Mouse (Mus musculus) left cerebral cortex, postnatal 25 days (tissue): ENCODE results near the gene Rnf19b. TPM values are rescaled to one million over a fixed set of nuclear protein-coding genes. Genes with fewer than 3 reads are reported as not detected.

ENCODE experiments used
- DNase-seq, 2 experiments: peaks; one replicate each; pipeline ENCODE4 v3.0.0; 2022; ENCODE audit warnings: low spot score in 2 of 2, mixed read lengths in 1 of 2
- intact Hi-C: fragments of 180-260 bp; cut with DNase I; formaldehyde crosslinking; loops from one replicate; pipeline ENCODE4 v1.15.1; 2025
- total RNA-seq, 2 experiments: library from RNA; stranded (reverse); gene quantifications; 2 replicates each; pipeline ENCODE4 v1.2.3; 2021

The Rnf19b gene
- total RNA-seq, 2 experiments from 2014 or later: 58.7 TPM

- intact Hi-C loops: no loop called here
- peak in 1 of 2 experiments; percentile 68 for DNase-seq
These were observed 24.8 kb upstream of the Rnf19b start for GRCm38 (mm10) chr4:129032963-129033951.

GRCm38 (mm10) chr4:129034224-129034623, 23.8 kb upstream of the Rnf19b start:
- no peak for DNase-seq
- intact Hi-C loops: no loop called here

- no peak for DNase-seq
- intact Hi-C loops: no loop called here
These were observed 23.1 kb upstream of the Rnf19b start for GRCm38 (mm10) chr4:129034706-129035660.

- intact Hi-C loops: no loop called here
- no peak for DNase-seq
These were observed 22.1 kb upstream of the Rnf19b start for GRCm38 (mm10) chr4:129035851-129036445.

GRCm38 (mm10) chr4:129047721-129048421, 10.2 kb upstream of the Rnf19b start:
- intact Hi-C loops: loop anchor here (2.0 kb wide), 1 partner anchor 27 kb away; no protein-coding TSS in a partner anchor
- no peak for DNase-seq

GRCm38 (mm10) chr4:129048501-129049305, 9.4 kb upstream of the Rnf19b start:
- intact Hi-C loops: loop anchor here (2.0 kb wide), 1 partner anchor 28 kb away; no protein-coding TSS in a partner anchor
- peak; percentile 84 to 89 for DNase-seq

- peak; percentile 60 to 73 for DNase-seq
- intact Hi-C loops: loop anchor here (2.0 kb wide), 1 partner anchor 29 kb away; no protein-coding TSS in a partner anchor
These were observed 8.6 kb upstream of the Rnf19b start for GRCm38 (mm10) chr4:129049306-129050011.

- intact Hi-C loops: no loop called here
- no peak for DNase-seq
These were observed 7.7 kb upstream of the Rnf19b start for GRCm38 (mm10) chr4:129050365-129050764.

GRCm38 (mm10) chr4:129050901-129051417, 7.1 kb upstream of the Rnf19b start:
- no peak for DNase-seq
- intact Hi-C loops: no loop called here

- intact Hi-C loops: no loop called here
- DNase-seq: no peak
These were observed 6.4 kb upstream of the Rnf19b start for GRCm38 (mm10) chr4:129051461-129052183.

- no peak for DNase-seq
- intact Hi-C loops: no loop called here
These were observed 3.3 kb upstream of the Rnf19b start for GRCm38 (mm10) chr4:129054757-129055156.

- DNase-seq: no peak
- intact Hi-C loops: no loop called here
These were observed 2.5 kb upstream of the Rnf19b start for GRCm38 (mm10) chr4:129055562-129055961.

- intact Hi-C loops: no loop called here
- peak; percentile 97 for DNase-seq
These were observed 401 bp upstream of the Rnf19b start for GRCm38 (mm10) chr4:129057533-129058206.

- DNase-seq: peak in 1 of 2 experiments; percentile 32
- intact Hi-C loops: no loop called here
These were observed 1.1 kb downstream of the Rnf19b start for GRCm38 (mm10) chr4:129059125-129059551.

- intact Hi-C loops: no loop called here
- DNase-seq: no peak
These were observed 1.9 kb downstream of the Rnf19b start for GRCm38 (mm10) chr4:129059922-129060321.

- intact Hi-C loops: no loop called here
- no peak for DNase-seq
These were observed 3.4 kb downstream of the Rnf19b start for GRCm38 (mm10) chr4:129061486-129061885.
